Mouse (Mus musculus) MEL (cell line): ENCODE data around the gene Hmgb1.

Experiments used
- BHLHE40 ChIP-seq: IDR thresholded peaks from 2 replicates; pipeline ENCODE4 v1.6.1; 2012; ENCODE audit warnings: low read depth, mild to moderate bottlenecking, inconsistent platforms, low read length, improper control_type of control experiment, borderline replicate concordance
- CTCF ChIP-seq, 3 experiments: IDR thresholded peaks in 2 of 3; conservative IDR thresholded peaks in 1 of 3; 2 replicates each; pipeline ENCODE4 v1.5.1; 2011 to 2012; ENCODE audit warnings: low read length in 3 of 3, low read depth in 2 of 3, mild to moderate bottlenecking in 2 of 3, improper control_type of control experiment in 1 of 3, inconsistent platforms in 1 of 3, mixed read lengths in 1 of 3, moderate library complexity in 1 of 3; ENCODE audit not compliant: control insufficient read depth in 1 of 3, insufficient read depth in 1 of 3, poor library complexity in 1 of 3, severe bottlenecking in 1 of 3
- EP300 ChIP-seq, 2 experiments: IDR thresholded peaks; 2 replicates each; pipeline ENCODE4 v1.6.1; 2011; ENCODE audit warnings: improper control_type of control experiment in 2 of 2, low read length in 2 of 2, low read depth in 1 of 2, mild to moderate bottlenecking in 1 of 2
- GABPA ChIP-seq: IDR thresholded peaks from 2 replicates; pipeline ENCODE4 v1.6.1; 2012; ENCODE audit warnings: low read depth, mild to moderate bottlenecking, inconsistent platforms, low read length, improper control_type of control experiment, moderate library complexity
- KAT2A ChIP-seq: conservative IDR thresholded peaks from 2 replicates; pipeline ENCODE4 v1.6.1; 2012; ENCODE audit warnings: low read depth, low read length, improper control_type of control experiment, inconsistent platforms
- MAX ChIP-seq: IDR thresholded peaks from 2 replicates; pipeline ENCODE4 v1.6.1; 2011; ENCODE audit warnings: low read length, improper control_type of control experiment
- MYC ChIP-seq: IDR thresholded peaks from 2 replicates; pipeline ENCODE4 v1.6.1; 2011; ENCODE audit warnings: low read depth, mild to moderate bottlenecking, low read length, improper control_type of control experiment, moderate library complexity
- POLR2A ChIP-seq, 2 experiments: IDR thresholded peaks; 2 replicates each; pipeline ENCODE4 v1.6.1; 2011 to 2012; ENCODE audit warnings: low read length in 2 of 2, mild to moderate bottlenecking in 2 of 2, control low read depth in 1 of 2, improper control_type of control experiment in 1 of 2, low read depth in 1 of 2, moderate library complexity in 1 of 2; ENCODE audit not compliant: control insufficient read depth in 1 of 2, insufficient read depth in 1 of 2, poor library complexity in 1 of 2
- POLR2AphosphoS2 ChIP-seq: IDR thresholded peaks from 2 replicates; pipeline ENCODE4 v1.6.1; 2011; ENCODE audit warnings: low read length, improper control_type of control experiment
- POLR2AphosphoS5 ChIP-seq: IDR thresholded peaks from 2 replicates; pipeline ENCODE4 v1.6.1; 2012; ENCODE audit warnings: low read depth, borderline replicate concordance, mild to moderate bottlenecking, inconsistent platforms, low read length, moderate library complexity, mixed read lengths
- TCF12 ChIP-seq: IDR thresholded peaks from 2 replicates; pipeline ENCODE4 v1.6.1; 2014; ENCODE audit warnings: low read depth, mild to moderate bottlenecking, inconsistent platforms, low read length, improper control_type of control experiment, moderate library complexity
- USF2 ChIP-seq, 2 experiments: IDR thresholded peaks; 2 replicates each; pipeline ENCODE4 v1.6.1; 2011 to 2012; ENCODE audit warnings: improper control_type of control experiment in 2 of 2, low read length in 2 of 2, borderline replicate concordance in 1 of 2, inconsistent platforms in 1 of 2, low read depth in 1 of 2, mild to moderate bottlenecking in 1 of 2; ENCODE audit not compliant: insufficient read depth in 1 of 2

GRCm38 (mm10) chr5:149051194-149051570 lies 133.1 kb downstream of the Hmgb1 start:
- TF ChIP-seq CTCF (IDR thresholded peaks at IDR 0.05 in 2 of 3, conservative IDR thresholded peaks at IDR 0.05 in 1 of 3; ENCODE audit: control insufficient read depth in 1 of 3, insufficient read depth in 1 of 3, low read depth in 2 of 3, low read length in 3 of 3, poor library complexity in 1 of 3, severe bottlenecking in 1 of 3) (no peak), BHLHE40 (no peak), POLR2AphosphoS5 (no peak), MYC (peak; percentile 69; the same call in 1 of the 2 replicates), GABPA (no peak), MAX (no peak), TCF12 (no peak), POLR2AphosphoS2 (no peak), USF2 (IDR thresholded peaks at IDR 0.05; ENCODE audit: borderline replicate concordance in 1 of 2, insufficient read depth in 1 of 2, low read depth in 1 of 2, low read length in 2 of 2) (no peak), EP300 (IDR thresholded peaks at IDR 0.05; ENCODE audit: low read depth in 1 of 2, low read length in 2 of 2) (no peak), POLR2A (IDR thresholded peaks at IDR 0.05; ENCODE audit: control insufficient read depth in 1 of 2, insufficient read depth in 1 of 2, low read depth in 1 of 2, low read length in 2 of 2, poor library complexity in 1 of 2) (no peak), KAT2A (no peak; the same call in 1 of the 2 replicates)
